Mouse (Mus musculus) midbrain, embryonic 16.5 days (tissue): ENCODE results near the gene Emilin2. TPM values are rescaled to one million over a fixed set of nuclear protein-coding genes. Genes with fewer than 3 reads are reported as not detected.

ENCODE experiments used
- ATAC-seq: fragments of 200-750 bp; cut with Nextera tagmentation; 2 replicates; pipeline ENCODE4 v1.8.0; 2017; ENCODE audit warnings: moderate TSS enrichment
- H3K27ac ChIP-seq: fragments of 300-500 bp; sonication (generic); 2 replicates; pipeline ENCODE4 v1.5.1; 2014; ENCODE audit warnings: mild to moderate bottlenecking, low read length, mixed read lengths
- H3K27me3 ChIP-seq: fragments of 300-500 bp; sonication (generic); 2 replicates; pipeline ENCODE4 v1.6.1; 2014; ENCODE audit warnings: low read depth, low read length, mixed read lengths; ENCODE audit not compliant: control insufficient read depth, insufficient read depth
- H3K36me3 ChIP-seq: fragments of 300-500 bp; sonication (generic); 2 replicates; pipeline ENCODE4 v1.6.1; 2014; ENCODE audit warnings: mild to moderate bottlenecking, low read length, moderate library complexity, mixed read lengths; ENCODE audit not compliant: control insufficient read depth, insufficient read depth
- H3K4me1 ChIP-seq: fragments of 300-500 bp; sonication (generic); 2 replicates; pipeline ENCODE4 v1.6.1; 2014; ENCODE audit warnings: mild to moderate bottlenecking, low read length, mixed read lengths; ENCODE audit not compliant: control insufficient read depth, insufficient read depth
- H3K4me2 ChIP-seq: fragments of 300-500 bp; sonication (generic); 2 replicates; pipeline ENCODE4 v1.6.1; 2014; ENCODE audit warnings: mild to moderate bottlenecking, low read length, mixed read lengths
- H3K4me3 ChIP-seq: fragments of 300-500 bp; sonication (generic); 2 replicates; pipeline ENCODE4 v1.5.1; 2014; ENCODE audit warnings: low read depth, mild to moderate bottlenecking, low read length, moderate library complexity, mixed read lengths
- H3K9ac ChIP-seq: fragments of 300-500 bp; sonication (generic); 2 replicates; pipeline ENCODE4 v1.6.1; 2014; ENCODE audit warnings: low read depth, low read length, mixed read lengths
- H3K9me3 ChIP-seq: fragments of 300-500 bp; sonication (generic); replicated peaks from 2 replicates; pipeline ENCODE4 v1.6.1; 2014; ENCODE audit warnings: mild to moderate bottlenecking, low read length, mixed read lengths; ENCODE audit not compliant: control insufficient read depth, poor library complexity, severe bottlenecking
- WGBS: fragments of 180-500 bp; shearing (Covaris S2); extraction: QIAGEN DNeasy Blood & Tissue Kit; methylation state at CpG from one replicate; pipeline ENCODE4 v1.1.7; 2014; 5-methylcytosine and 5-hydroxymethylcytosine counted together
- polyA plus RNA-seq: library from polyadenylated mRNA; unstranded; fragments of >200 nt; fragmentation: Nextera tagmentation; extraction: Ambion mirVana; gene quantifications from 2 replicates; pipeline ENCODE4 v1.2.1, GENCODE M21; 2015

Emilin2 gene
- polyA plus RNA-seq, 1 experiment from 2014 or later = 1.0 TPM

DNA sequence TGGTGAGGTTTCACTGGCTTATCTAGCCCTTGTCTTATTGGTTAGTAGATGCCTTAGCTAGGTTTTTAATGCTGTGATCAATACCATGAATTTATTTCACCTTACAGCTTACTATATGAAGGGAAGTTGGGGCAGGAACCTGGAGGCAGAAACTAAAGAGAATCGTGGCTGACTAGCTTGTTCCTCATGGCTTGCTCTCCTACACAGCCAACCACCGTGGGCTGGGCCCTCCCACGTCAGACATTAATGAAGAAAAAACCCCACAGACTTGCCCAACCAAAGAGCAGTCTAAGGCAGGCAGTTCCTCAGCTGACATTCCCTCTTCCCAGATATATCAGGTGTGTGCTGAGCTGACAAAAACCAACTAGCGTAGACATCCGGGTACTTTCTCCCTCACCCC lies 88.1 kb downstream of the Emilin2 start:
- Histone ChIP-seq H3K9ac (no peak overlapping the region), H3K4me2 (no peak overlapping the region), H3K27me3 (no peaks in the 10 kb centered on the region), H3K27ac (no peak overlapping the region), H3K4me3 (no peak overlapping the region), H3K9me3 (no peaks in the 10 kb centered on the region), H3K4me1 (no peaks in the 10 kb centered on the region), H3K36me3 (no peaks in the 10 kb centered on the region; the same call in 1 of the 2 replicates)
- ATAC-seq = 0 out of 2 replicates have a peak, but pooled peaks have one; percentile 21
- 77% methylated on average over 5 of the region's 5 CpGs for WGBS

DNA sequence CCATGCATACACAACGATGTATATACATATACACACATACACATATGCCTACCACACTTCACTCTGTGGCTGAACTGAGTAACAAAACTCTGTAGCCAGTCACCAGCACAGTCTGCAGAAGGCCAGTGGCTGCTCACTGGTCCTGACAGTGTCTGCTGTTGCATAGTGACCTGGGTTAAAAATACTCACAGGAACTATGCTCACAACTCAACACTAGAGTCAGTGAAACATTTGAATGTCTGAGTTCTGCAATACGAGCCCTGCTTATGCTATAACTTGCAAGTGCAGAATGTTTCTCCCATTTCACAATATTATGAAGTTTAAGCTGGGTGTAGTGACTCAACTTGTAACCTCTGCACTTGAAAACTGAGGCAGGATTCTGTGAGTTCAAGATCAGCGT lies 90.4 kb downstream of the Emilin2 start:
- Histone ChIP-seq H3K4me2 (no peak overlapping the region), H3K9ac (no peak overlapping the region), H3K4me3 (no peak overlapping the region), H3K27me3 (no peaks in the 10 kb centered on the region), H3K4me1 (no peaks in the 10 kb centered on the region), H3K36me3 (no peaks in the 10 kb centered on the region; the same call in none of the 2 replicates), H3K27ac (no peak overlapping the region), H3K9me3 (no peaks in the 10 kb centered on the region)
- 95% methylated on average over 3 of the region's 3 CpGs for WGBS
- ATAC-seq = no peak

DNA sequence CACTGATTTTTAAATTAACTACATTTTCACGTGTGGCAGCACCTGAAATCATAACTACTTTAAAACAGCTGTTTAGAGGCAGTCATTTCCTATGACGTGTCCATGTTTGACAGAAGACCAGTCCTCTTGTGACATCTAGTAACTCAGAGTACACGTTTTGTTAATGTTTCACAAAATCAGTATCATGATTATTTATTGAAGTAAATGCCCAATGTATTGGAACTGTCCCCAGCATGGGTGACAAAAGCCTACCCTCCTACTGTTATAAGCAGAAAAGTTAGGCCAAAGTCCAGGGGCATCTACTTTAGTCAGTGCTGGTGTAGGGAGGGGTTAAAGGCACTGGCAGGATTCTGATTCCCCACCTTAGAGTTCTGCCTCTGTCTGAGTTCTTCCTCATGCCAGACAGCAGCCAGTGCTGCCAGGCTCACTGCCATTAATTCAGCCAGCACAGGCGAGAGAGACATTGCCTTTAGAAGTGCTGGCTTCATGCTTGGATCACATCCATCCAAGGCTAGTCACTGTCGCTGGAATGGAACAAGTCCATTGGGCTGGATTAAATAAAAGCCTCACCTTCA lies 94.6 kb downstream of the Emilin2 start:
- no peaks in the 10 kb centered on the region for H3K4me1 ChIP-seq
- no peak overlapping the region for H3K4me3 ChIP-seq
- 95% methylated on average over 5 of the region's 5 CpGs for WGBS

DNA sequence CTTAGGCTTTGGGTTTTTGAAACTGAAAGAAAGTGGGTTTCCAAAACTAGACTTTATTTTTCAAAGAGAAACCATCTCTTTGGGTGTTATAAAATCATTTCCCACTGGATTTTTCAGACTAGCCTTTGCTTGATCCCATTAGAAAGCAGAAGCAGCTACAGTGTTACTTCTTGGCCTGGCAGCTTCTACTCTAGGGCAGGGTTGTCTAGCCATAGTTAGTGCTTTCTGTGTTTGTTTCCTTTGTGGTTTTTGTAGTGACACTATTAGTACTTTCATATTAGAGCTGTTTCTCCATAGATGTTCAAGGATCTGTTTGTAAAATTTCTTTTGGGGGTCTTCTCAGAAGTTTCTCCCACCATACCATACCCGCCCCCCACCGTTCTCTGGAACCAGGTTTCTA lies 95.5 kb downstream of the Emilin2 start:
- no peak overlapping the region for H3K4me2 ChIP-seq
- H3K4me1 ChIP-seq = no peaks in the 10 kb centered on the region
- ATAC-seq = no peak
- no peaks in the 10 kb centered on the region; the same call in none of the 2 replicates for H3K36me3 ChIP-seq
- no peak overlapping the region for H3K4me3 ChIP-seq
- no peak overlapping the region for H3K9ac ChIP-seq
- no peak overlapping the region for H3K27ac ChIP-seq
- no peaks in the 10 kb centered on the region for H3K27me3 ChIP-seq
- 97% methylated on average over 2 of the region's 2 CpGs for WGBS
- no peaks in the 10 kb centered on the region for H3K9me3 ChIP-seq

More for the DNA sequence above, 94.6 kb downstream of the Emilin2 start:
- no peak overlapping the region for H3K4me2 ChIP-seq
- no peaks in the 10 kb centered on the region for H3K27me3 ChIP-seq
- H3K36me3 ChIP-seq = no peaks in the 10 kb centered on the region; the same call in none of the 2 replicates
- H3K9me3 ChIP-seq = no peaks in the 10 kb centered on the region
- H3K27ac ChIP-seq = no peak overlapping the region
- H3K9ac ChIP-seq = no peak overlapping the region
- no peak for ATAC-seq

DNA sequence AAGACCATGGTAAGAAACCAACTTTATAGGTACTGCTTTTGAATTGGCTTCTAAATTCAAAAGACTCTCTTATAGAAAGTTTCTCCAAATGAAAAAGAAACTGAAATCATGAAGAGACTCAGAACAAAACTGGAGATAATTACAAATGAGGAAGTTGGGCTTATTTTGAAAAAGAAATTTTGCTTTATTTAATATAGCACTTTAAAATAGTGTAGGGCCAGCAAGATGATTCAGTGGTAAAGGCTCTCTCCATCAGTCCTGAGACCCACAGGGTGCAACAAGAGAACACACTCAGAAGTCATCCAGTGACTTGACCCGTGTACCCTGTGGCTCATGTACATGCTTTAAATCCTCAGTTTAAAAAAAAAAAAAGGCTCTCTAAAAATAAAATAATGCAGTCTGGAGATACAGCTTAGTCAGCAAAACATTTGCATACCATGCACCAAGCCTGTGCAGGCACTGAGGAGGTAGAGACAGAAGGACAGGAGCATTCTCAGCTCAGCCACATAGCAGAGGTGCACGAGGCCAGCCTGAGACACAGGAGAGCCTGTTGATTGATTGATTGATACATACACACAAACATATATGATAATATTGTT lies 96.4 kb downstream of the Emilin2 start:
- Histone ChIP-seq H3K27ac (no peak overlapping the region), H3K9me3 (no peaks in the 10 kb centered on the region), H3K9ac (no peak overlapping the region), H3K4me1 (no peaks in the 10 kb centered on the region), H3K36me3 (no peaks in the 10 kb centered on the region; the same call in 1 of the 2 replicates), H3K27me3 (no peaks in the 10 kb centered on the region), H3K4me2 (no peak overlapping the region), H3K4me3 (no peak overlapping the region)
- 73% methylated on average over 2 of the region's 2 CpGs for whole genome bisulfite sequencing
- no peak for ATAC-seq

DNA sequence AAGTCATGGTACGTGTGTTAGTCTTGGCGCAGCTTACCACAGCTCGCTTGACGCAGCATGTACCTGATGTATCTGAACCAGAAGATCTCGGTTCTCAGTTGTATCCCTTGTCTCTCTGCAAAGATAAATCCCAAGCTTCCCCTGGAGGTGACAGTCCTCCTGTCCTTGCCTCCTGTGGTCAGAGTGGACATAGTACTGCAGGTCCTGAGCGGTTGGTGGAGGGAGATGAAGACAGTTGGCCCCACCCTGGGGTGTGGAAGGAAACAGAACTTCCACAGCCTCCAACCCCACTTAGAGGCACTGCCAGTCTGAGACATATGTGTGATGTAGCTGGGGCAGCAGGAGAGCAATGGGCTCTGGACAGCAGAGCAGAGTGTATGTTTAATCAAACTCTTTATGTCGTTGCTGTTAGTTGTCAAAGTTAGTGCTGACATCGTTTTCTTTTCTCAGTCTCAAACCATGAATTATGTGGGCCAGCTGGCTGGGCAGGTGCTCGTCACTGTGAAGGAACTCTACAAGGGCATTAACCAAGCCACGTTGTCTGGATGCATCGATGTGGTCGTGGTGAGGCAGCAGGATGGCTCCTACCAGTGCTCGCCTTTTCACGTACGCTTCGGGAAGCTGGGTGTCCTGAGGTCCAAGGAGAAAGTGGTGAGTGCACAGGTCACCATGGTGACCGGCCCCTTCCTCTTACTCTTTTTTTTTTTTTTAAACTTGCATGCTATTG lies 97.1 kb downstream of the Emilin2 start:
- H3K4me2 ChIP-seq = no peak overlapping the region
- H3K9me3 ChIP-seq = no peaks in the 10 kb centered on the region
- no peaks in the 10 kb centered on the region; the same call in 1 of the 2 replicates for H3K36me3 ChIP-seq
- WGBS = 90% methylated on average over 17 of the region's 17 CpGs
- no peaks in the 10 kb centered on the region for H3K27me3 ChIP-seq
- no peak overlapping the region for H3K9ac ChIP-seq
- ATAC-seq = no peak
- no peaks in the 10 kb centered on the region for H3K4me1 ChIP-seq
- no peak overlapping the region for H3K4me3 ChIP-seq
- H3K27ac ChIP-seq = no peak overlapping the region

DNA sequence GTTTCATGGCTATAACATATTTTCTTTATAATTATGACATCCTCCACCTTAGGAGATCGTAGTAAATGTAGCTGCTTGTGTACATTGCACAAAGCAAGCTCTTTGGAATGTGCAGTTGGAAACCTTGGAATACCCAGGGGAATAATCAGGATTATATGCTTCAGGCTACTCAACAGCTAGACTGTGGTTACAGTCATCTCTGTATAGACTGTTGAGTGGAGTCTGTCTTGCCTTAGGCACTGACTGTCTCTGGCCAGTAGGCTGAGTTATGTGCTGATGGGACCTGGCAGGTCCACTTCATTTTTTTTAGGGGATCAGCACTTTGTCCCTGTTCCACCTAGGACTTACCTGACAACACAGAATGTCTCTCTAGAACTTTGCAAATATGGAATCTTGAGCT lies 98.1 kb downstream of the Emilin2 start:
- Histone ChIP-seq H3K9ac (no peak overlapping the region), H3K27me3 (no peaks in the 10 kb centered on the region), H3K27ac (no peak overlapping the region), H3K4me1 (no peaks in the 10 kb centered on the region), H3K36me3 (no peaks in the 10 kb centered on the region; the same call in 1 of the 2 replicates), H3K9me3 (no peaks in the 10 kb centered on the region), H3K4me2 (no peak overlapping the region), H3K4me3 (no peak overlapping the region)
- WGBS = 86% methylated on average over 1 of the region's 1 CpGs
- ATAC-seq = no peak

DNA sequence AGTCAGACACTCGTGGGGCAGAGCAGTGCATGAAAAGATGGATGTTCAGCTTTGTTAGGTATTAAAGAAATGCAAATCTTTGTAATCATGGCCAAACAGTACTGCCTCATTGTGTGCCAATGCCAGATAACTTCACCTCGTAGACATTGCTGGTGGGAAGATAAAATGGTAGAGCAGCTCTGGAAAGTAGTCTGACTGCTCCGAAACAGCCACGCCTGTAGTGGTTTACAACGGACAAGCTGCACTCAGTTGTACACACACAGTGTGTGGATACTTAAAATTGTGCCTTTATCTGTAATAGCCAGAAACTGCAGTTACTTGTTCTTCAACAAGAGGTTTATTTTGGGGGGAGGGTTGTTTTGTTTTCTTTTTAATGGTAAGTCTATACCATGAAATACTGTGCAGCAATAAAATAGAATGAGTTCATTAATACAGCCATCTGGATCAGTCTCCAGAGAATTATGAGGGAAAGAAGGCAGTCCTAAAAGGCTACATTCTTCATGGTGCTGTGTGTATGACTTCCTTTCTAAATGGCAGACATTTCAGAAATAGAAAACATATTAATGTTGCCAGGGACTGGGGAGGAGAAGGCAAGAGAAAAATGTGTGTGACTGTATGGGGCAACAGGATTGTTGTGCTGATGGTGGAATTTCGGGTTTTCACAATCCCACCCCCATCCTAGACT lies 99.7 kb downstream of the Emilin2 start:
- H3K36me3 ChIP-seq = no peaks in the 10 kb centered on the region
- no peak overlapping the region for H3K27ac ChIP-seq
- no peaks in the 10 kb centered on the region for H3K27me3 ChIP-seq
- H3K9ac ChIP-seq = no peak overlapping the region
- 71% methylated on average over 6 of the region's 6 CpGs for WGBS
- no peak overlapping the region for H3K4me3 ChIP-seq
- no peaks in the 10 kb centered on the region for H3K4me1 ChIP-seq
- no peak overlapping the region for H3K4me2 ChIP-seq
- no peaks in the 10 kb centered on the region for H3K9me3 ChIP-seq
- ATAC-seq = no peak
